Mouse (Mus musculus) adipose tissue, adult 10 weeks (tissue): ENCODE results near the gene Ankrd7. TPM values are rescaled to one million over a fixed set of nuclear protein-coding genes. Genes with fewer than 3 reads are reported as not detected.

ENCODE experiments used
- polyA plus RNA-seq: library from polyadenylated mRNA; stranded (reverse); fragments of 350-450 nt; fragmentation: Illumina TruSeq; extraction: RNeasy Lipid Tissue Mini Kit (QIAGEN cat#74804); gene quantifications from one replicate; pipeline ENCODE4 v1.2.3, GENCODE M21; 2014; ENCODE audit warnings: low read depth, low replicate concordance

Ankrd7 gene
- polyA plus RNA-seq = 2.8 TPM

GRCm38 (mm10) chr6:18866018-18866417 is at the start of gene Ankrd7:
Ankrd7 (plus strand) TSS chr6:18866318.

GRCm38 (mm10) chr6:18848051-18848701 is 17.9 kb upstream of the Ankrd7 start, which contains the start of gene Lsm8:
Lsm8 (plus strand) TSS chr6:18848579.

Other genes with a start within 250 kb of the Ankrd7 start
- 56.8 TPM for gene Lsm8, start 17.7 kb upstream of the Ankrd7 start, polyA plus RNA-seq